Mouse (Mus musculus) ES-E14 (cell line): ENCODE measurements around the gene 9430015G10Rik.

Experiments used
- CHD2 ChIP-seq: IDR thresholded peaks from 2 replicates; pipeline ENCODE4 v1.6.1; 2014; ENCODE audit warnings: mild to moderate bottlenecking, low read depth, low read length, inconsistent platforms
- HCFC1 ChIP-seq: IDR thresholded peaks from 2 replicates; pipeline ENCODE4 v1.6.1; 2012; ENCODE audit warnings: low read length, inconsistent platforms, borderline replicate concordance; ENCODE audit not compliant: insufficient read depth
- MAFK ChIP-seq: IDR thresholded peaks from 2 replicates; pipeline ENCODE4 v1.6.1; 2014; ENCODE audit warnings: mild to moderate bottlenecking, low read depth, low read length, inconsistent platforms; ENCODE audit not compliant: insufficient read depth
- ZC3H11A ChIP-seq: IDR thresholded peaks from 2 replicates; pipeline ENCODE4 v1.6.1; 2012; ENCODE audit warnings: low read depth, mild to moderate bottlenecking, inconsistent platforms, low read length, borderline replicate concordance
- ZNF384 ChIP-seq: IDR thresholded peaks from 2 replicates; pipeline ENCODE4 v1.6.1; 2012; ENCODE audit warnings: low read depth, low read length, inconsistent platforms

GRCm38 (mm10) chr4:156087398-156088087, 22.2 kb upstream of the 9430015G10Rik start:
- no peak for TF ChIP-seq ZNF384
- TF ChIP-seq MAFK = no peak
- no peak for TF ChIP-seq CHD2
- no peak for TF ChIP-seq HCFC1
- no peak for TF ChIP-seq ZC3H11A
